Mouse (Mus musculus): ENCODE data around the gene Sp1.
A peak's percentile ranks its signal among the peaks of the same experiment; 100 is the strongest.

Gene Sp1

GRCm38 (mm10) chr15:102433173-102433572 lies 27.2 kb downstream of the Sp1 start:
- DNase-seq (ENCODE audit: low spot score in 2 of 2), result no peak

GRCm38 (mm10) chr15:102442490-102442889 lies 36.5 kb downstream of the Sp1 start:
- DNase-seq (ENCODE audit: low spot score in 2 of 2), result peak; percentile 59 to 82

- DNase-seq (ENCODE audit: low spot score in 2 of 2), result no peak
These were observed 39.2 kb downstream of the Sp1 start, which contains the start of gene Amhr2 for GRCm38 (mm10) chr15:102445146-102445545. TSS of gene Amhr2 (plus strand) at chr15:102445367.

- DNase-seq (ENCODE audit: low spot score in 2 of 2), result no peak
These were observed 40.5 kb downstream of the Sp1 start for GRCm38 (mm10) chr15:102446448-102446847.

- no peak for DNase-seq (ENCODE audit: low spot score in 2 of 2)
These were observed 43.4 kb downstream of the Sp1 start for GRCm38 (mm10) chr15:102449366-102449765.

GRCm38 (mm10) chr15:102450928-102451327 lies 45.0 kb downstream of the Sp1 start:
- DNase-seq (ENCODE audit: low spot score in 2 of 2), result no peak

- no peak for DNase-seq (ENCODE audit: low spot score in 2 of 2)
These were observed 45.9 kb downstream of the Sp1 start for GRCm38 (mm10) chr15:102451666-102452430.

GRCm38 (mm10) chr15:102455993-102456392 lies 50.0 kb downstream of the Sp1 start:
- no peak for DNase-seq (ENCODE audit: low spot score in 2 of 2)

GRCm38 (mm10) chr15:102458050-102458736 lies 52.2 kb downstream of the Sp1 start:
- no peak for DNase-seq (ENCODE audit: low spot score in 2 of 2)

GRCm38 (mm10) chr15:102458904-102459317 lies 53.0 kb downstream of the Sp1 start, which contains the start of gene Prr13:
TSS of gene Prr13 (plus strand) at chr15:102459028.
- peak; percentile 77 to 82 for DNase-seq (ENCODE audit: low spot score in 2 of 2)

- DNase-seq (ENCODE audit: low spot score in 2 of 2), result no peak
These were observed 53.4 kb downstream of the Sp1 start for GRCm38 (mm10) chr15:102459381-102459780.

- DNase-seq (ENCODE audit: low spot score in 2 of 2), result no peak
These were observed 53.9 kb downstream of the Sp1 start for GRCm38 (mm10) chr15:102459847-102460246.

- DNase-seq (ENCODE audit: low spot score in 2 of 2), result no peak
These were observed 54.5 kb downstream of the Sp1 start for GRCm38 (mm10) chr15:102460409-102460808.

GRCm38 (mm10) chr15:102460971-102461370 lies 55.0 kb downstream of the Sp1 start:
- DNase-seq (ENCODE audit: low spot score in 2 of 2), result no peak

- no peak for DNase-seq (ENCODE audit: low spot score in 2 of 2)
These were observed 55.6 kb downstream of the Sp1 start for GRCm38 (mm10) chr15:102461430-102462075.

- no peak for DNase-seq (ENCODE audit: low spot score in 2 of 2)
These were observed 57.7 kb downstream of the Sp1 start for GRCm38 (mm10) chr15:102463666-102464065.

- no peak for DNase-seq (ENCODE audit: low spot score in 2 of 2)
These were observed 62.9 kb downstream of the Sp1 start for GRCm38 (mm10) chr15:102468675-102469370.

GRCm38 (mm10) chr15:102470183-102470604 lies 64.3 kb downstream of the Sp1 start, which contains the start of gene Pcbp2:
TSS of gene Pcbp2 (plus strand) at chr15:102470539.
- DNase-seq (ENCODE audit: low spot score in 2 of 2), result peak; percentile 93

GRCm38 (mm10) chr15:102470605-102471294 lies 64.8 kb downstream of the Sp1 start:
- peak; percentile 66 to 67 for DNase-seq (ENCODE audit: low spot score in 2 of 2)

- no peak for DNase-seq (ENCODE audit: low spot score in 2 of 2)
These were observed 65.3 kb downstream of the Sp1 start for GRCm38 (mm10) chr15:102471295-102471645.

- DNase-seq (ENCODE audit: low spot score in 2 of 2), result no peak
These were observed 65.8 kb downstream of the Sp1 start for GRCm38 (mm10) chr15:102471727-102472126.

Measured in frontal cortex, postnatal 14 days (tissue).